Mouse (Mus musculus) intestine, embryonic 14.5 days (tissue): ENCODE measurements at regions not wholly inside any gene's neighbourhood (a gene's known extent, or its start where the extent isn't known, plus 50 kb on each side); places are given as distances from the start of the nearest gene placed in this dataset.

Experiments
- ATAC-seq: fragments of 200-750 bp; cut with Nextera tagmentation; replicated peaks from 2 replicates; pipeline ENCODE4 v1.8.0; 2017; ENCODE audit warnings: low read depth, moderate number of reproducible peaks, moderate TSS enrichment, moderate library complexity; ENCODE audit not compliant: low FRiP score, low TSS enrichment
- DNase-seq: peaks from one replicate; pipeline ENCODE4 v3.0.0-alpha.2; 2018; ENCODE audit warnings: low spot score
- H3K27ac ChIP-seq: fragments of 300-500 bp; sonication (generic); 2 replicates; pipeline ENCODE4 v1.5.1; 2014; ENCODE audit warnings: low read depth, mild to moderate bottlenecking, control low read depth
- H3K27me3 ChIP-seq: fragments of 300-500 bp; sonication (generic); replicated peaks from 2 replicates; pipeline ENCODE4 v1.6.1; 2014; ENCODE audit warnings: low read length, control low read depth; ENCODE audit not compliant: control insufficient read depth, insufficient read depth
- H3K36me3 ChIP-seq: fragments of 300-500 bp; sonication (generic); 2 replicates; pipeline ENCODE4 v1.6.1; 2014; ENCODE audit warnings: low read length, control low read depth; ENCODE audit not compliant: control insufficient read depth, insufficient read depth
- H3K4me1 ChIP-seq: fragments of 300-500 bp; sonication (generic); replicated peaks from 2 replicates; pipeline ENCODE4 v1.6.1; 2014; ENCODE audit warnings: low read length, control low read depth, mixed read lengths; ENCODE audit not compliant: control insufficient read depth, insufficient read depth
- H3K4me2 ChIP-seq: fragments of 300-500 bp; sonication (generic); 2 replicates; pipeline ENCODE4 v1.6.1; 2014; ENCODE audit warnings: low read length
- H3K4me3 ChIP-seq: fragments of 300-500 bp; sonication (generic); 2 replicates; pipeline ENCODE4 v1.5.1; 2014; ENCODE audit warnings: low read depth, low read length, control low read depth, mixed read lengths
- H3K9ac ChIP-seq: fragments of 300-500 bp; sonication (generic); 2 replicates; pipeline ENCODE4 v1.6.1; 2014; ENCODE audit warnings: mild to moderate bottlenecking, low read length
- H3K9me3 ChIP-seq: fragments of 300-500 bp; sonication (generic); 2 replicates; pipeline ENCODE4 v1.6.1; 2016; ENCODE audit warnings: low read length, control low read depth; ENCODE audit not compliant: control insufficient read depth
- WGBS: fragments of 180-500 bp; shearing (Covaris S2); extraction: QIAGEN DNeasy Blood & Tissue Kit; methylation state at CpG from one replicate; pipeline ENCODE4 v1.1.7; 2014; 5-methylcytosine and 5-hydroxymethylcytosine counted together

- no peak for ATAC-seq
- WGBS = 75% methylated on average over 3 of the region's 3 CpGs
- H3K27me3 ChIP-seq = no peaks in the 10 kb centered on the region
Observed at GRCm38 (mm10) chr14:100842828-100843227, 357.3 kb downstream of the Prr30 start.

More at GRCm38 (mm10) chr14:100842828-100843227, 357.3 kb downstream of the Prr30 start:
- H3K9me3 ChIP-seq = no peaks in the 10 kb centered on the region
- H3K4me3 ChIP-seq = no peak overlapping the region
- no peaks in the 10 kb centered on the region for H3K36me3 ChIP-seq
- H3K4me2 ChIP-seq = no peak overlapping the region
- H3K4me1 ChIP-seq = no peaks in the 10 kb centered on the region
- no peak overlapping the region for H3K27ac ChIP-seq
- H3K9ac ChIP-seq = no peak overlapping the region
- DNase-seq = no peak
